Mouse (Mus musculus) E14TG2a.4 (cell line): ENCODE results near the gene Pkd2.

ENCODE experiments used
- CTCF ChIP-seq: conservative IDR thresholded peaks from 2 replicates; pipeline ENCODE4 v1.5.1; 2014; ENCODE audit warnings: low read length
- POU5F1 ChIP-seq: IDR thresholded peaks from 2 replicates; pipeline ENCODE4 v1.6.1; 2014; ENCODE audit warnings: low read length, borderline replicate concordance

GRCm38 (mm10) chr5:104434835-104435301 lies 24.4 kb upstream of the Pkd2 start, which contains the start of gene Spp1:
- TF ChIP-seq CTCF (no peak), POU5F1 (no peak)
